Mouse (Mus musculus): ENCODE data around the gene Rfx8. TPM values are rescaled to one million over a fixed set of nuclear protein-coding genes. Genes with fewer than 3 reads are reported as not detected.

Gene Rfx8
- total and polyA plus RNA-seq, 3 experiments: not detected

DNA sequence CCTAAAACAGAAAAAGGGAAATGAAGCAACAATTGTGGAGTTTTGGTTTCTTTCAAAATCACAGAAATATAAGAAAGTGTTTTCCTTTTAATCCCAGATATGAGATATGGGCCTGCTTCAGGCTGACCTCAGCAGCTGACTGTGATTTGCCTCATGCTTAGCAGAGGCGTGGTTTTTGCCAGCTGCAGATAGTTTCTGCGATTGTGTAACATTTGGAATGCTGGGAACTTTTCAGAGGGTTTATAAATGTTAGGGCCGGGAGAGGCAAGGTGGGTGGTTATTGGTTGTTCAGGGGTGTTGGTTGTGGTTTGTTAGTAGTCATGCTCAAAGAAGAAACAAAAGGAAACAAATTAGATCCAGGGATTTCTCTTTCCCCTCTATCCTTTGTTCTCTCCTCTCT, 47.2 kb upstream of the Rfx8 start:
- H3K27me3 ChIP-seq (ENCODE audit: control insufficient read depth in 1 of 2, insufficient read depth in 2 of 2, low read length in 2 of 2): no peaks in the 10 kb centered on the region
- no peak for DNase-seq (ENCODE audit: low read depth, low spot score)
- no peak overlapping the region for H3K27ac ChIP-seq (ENCODE audit: control insufficient read depth, low read depth, low read length)
- no peak for TF ChIP-seq MXI1 (IDR thresholded peaks at IDR 0.05; ENCODE audit: low read depth, low read length)
- no peak for TF ChIP-seq POLR2AphosphoS2 (IDR thresholded peaks at IDR 0.05; ENCODE audit: low read length)
- TF ChIP-seq ETS1 (IDR thresholded peaks at IDR 0.05; ENCODE audit: low read depth, low read length): no peak
- TF ChIP-seq JUND (IDR thresholded peaks at IDR 0.05; ENCODE audit: low read depth, low read length): no peak
- TF ChIP-seq HCFC1 (IDR thresholded peaks at IDR 0.05; ENCODE audit: low read depth, low read length): no peak
- TF ChIP-seq MAFK (IDR thresholded peaks at IDR 0.05; ENCODE audit: borderline replicate concordance, low read depth, low read length): no peak
- TF ChIP-seq MYC (IDR thresholded peaks at IDR 0.05; ENCODE audit: low read depth, low read length): no peak
- TF ChIP-seq SIN3A (IDR thresholded peaks at IDR 0.05; ENCODE audit: low read length): no peak
- no peak for TF ChIP-seq ZMIZ1 (IDR thresholded peaks at IDR 0.05; ENCODE audit: low read depth, low read length)
- TF ChIP-seq TCF12 (IDR thresholded peaks at IDR 0.05; ENCODE audit: low read depth, low read length): no peak
- TF ChIP-seq NRF1 (IDR thresholded peaks at IDR 0.05; ENCODE audit: insufficient read depth, low read depth, low read length, poor library complexity, severe bottlenecking): no peak
- no peak for TF ChIP-seq RCOR1 (IDR thresholded peaks at IDR 0.05; ENCODE audit: low read depth, low read length)
- no peak for TF ChIP-seq EP300 (IDR thresholded peaks at IDR 0.05; ENCODE audit: low read depth in 1 of 2, low read length in 2 of 2)
- TF ChIP-seq SMC3 (IDR thresholded peaks at IDR 0.05; ENCODE audit: low read depth, low read length): no peak
- TF ChIP-seq ZC3H11A (IDR thresholded peaks at IDR 0.05; ENCODE audit: low read depth, low read length): no peak
- no peak for TF ChIP-seq POLR2A (IDR thresholded peaks at IDR 0.05; ENCODE audit: control insufficient read depth in 1 of 2, insufficient read depth in 1 of 2, low read depth in 1 of 2, low read length in 2 of 2, poor library complexity in 1 of 2)
- no peak for TF ChIP-seq E2F4 (IDR thresholded peaks at IDR 0.05; ENCODE audit: borderline replicate concordance, low read depth, low read length)
- no peak for TF ChIP-seq NELFE (IDR thresholded peaks at IDR 0.05; ENCODE audit: low read depth, low read length)
- no peak for TF ChIP-seq ZKSCAN1 (IDR thresholded peaks at IDR 0.05; ENCODE audit: low read depth, low read length)
- H3K36me3 ChIP-seq (ENCODE audit: control insufficient read depth in 1 of 2, insufficient read depth in 2 of 2, low read length in 2 of 2): no peaks in the 10 kb centered on the region
- no peak overlapping the region for H3K4me3 ChIP-seq (ENCODE audit: control insufficient read depth in 1 of 2, insufficient read depth in 1 of 2, low read depth in 2 of 2, low read length in 2 of 2)
- no peak overlapping the region for H3K9ac ChIP-seq (ENCODE audit: control insufficient read depth, low read depth, low read length, poor library complexity, severe bottlenecking)
- no peaks in the 10 kb centered on the region for H3K9me3 ChIP-seq (replicated peaks; ENCODE audit: insufficient read depth, low read length)
- no peaks in the 10 kb centered on the region for H3K79me2 ChIP-seq (ENCODE audit: control insufficient read depth, insufficient read depth, low read length, poor library complexity)
- no peaks in the 10 kb centered on the region for H3K4me1 ChIP-seq (ENCODE audit: control insufficient read depth in 1 of 2, insufficient read depth in 2 of 2, low read length in 2 of 2)

DNA sequence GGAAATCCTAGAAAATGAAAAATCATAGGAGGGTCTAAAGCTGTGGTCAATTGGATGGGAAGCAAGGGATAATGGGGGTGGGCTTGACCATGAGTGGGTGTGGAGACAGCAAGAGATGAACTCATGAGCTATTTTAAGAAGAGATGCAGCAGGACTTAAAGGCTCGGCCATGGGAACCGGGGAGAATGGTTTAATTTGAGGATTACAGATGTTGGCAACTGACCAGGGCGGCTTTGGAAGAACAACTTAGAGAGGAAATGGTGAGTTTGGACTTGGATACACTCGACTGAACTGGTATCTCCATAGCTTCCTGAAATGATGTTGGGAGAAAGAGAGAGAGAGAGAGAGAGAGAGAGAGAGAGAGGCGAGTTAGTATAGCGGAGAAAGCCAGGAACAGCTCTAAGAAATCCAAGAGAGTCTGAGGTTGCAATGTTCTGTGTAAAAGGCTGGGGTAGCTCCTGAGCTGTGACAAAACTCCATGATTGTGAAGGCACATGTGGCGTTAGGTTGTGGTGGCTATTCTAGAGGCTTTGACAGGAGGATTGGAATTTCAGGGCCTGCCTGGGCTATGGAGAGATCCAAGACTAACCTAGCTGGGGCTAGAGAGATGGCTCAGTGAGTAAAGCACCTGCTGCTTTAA, 45.2 kb upstream of the Rfx8 start:
- H3K79me2 ChIP-seq (ENCODE audit: control insufficient read depth, insufficient read depth, low read length, poor library complexity): no peaks in the 10 kb centered on the region
- no peak overlapping the region for H3K4me3 ChIP-seq (ENCODE audit: control insufficient read depth in 1 of 2, insufficient read depth in 1 of 2, low read depth in 2 of 2, low read length in 2 of 2)
- no peak for DNase-seq (ENCODE audit: low read depth, low spot score)
- TF ChIP-seq GABPA (IDR thresholded peaks at IDR 0.05; ENCODE audit: low read depth, low read length) (no peak), MEF2A (IDR thresholded peaks at IDR 0.05; ENCODE audit: extremely low read depth, insufficient replicate concordance, low read depth, low read length, poor library complexity, severe bottlenecking) (no peak), SMC3 (IDR thresholded peaks at IDR 0.05; ENCODE audit: low read depth, low read length) (no peak), EP300 (IDR thresholded peaks at IDR 0.05; ENCODE audit: low read depth in 1 of 2, low read length in 2 of 2) (no peak), TAL1 (IDR thresholded peaks at IDR 0.05; ENCODE audit: low read length) (no peak), GATA1 (IDR thresholded peaks at IDR 0.05; ENCODE audit: low read depth, low read length) (no peak)
- H3K9ac ChIP-seq (ENCODE audit: control insufficient read depth, low read depth, low read length, poor library complexity, severe bottlenecking): no peak overlapping the region
- no peaks in the 10 kb centered on the region for H3K36me3 ChIP-seq (ENCODE audit: control insufficient read depth in 1 of 2, insufficient read depth in 2 of 2, low read length in 2 of 2)
- H3K27ac ChIP-seq (ENCODE audit: control insufficient read depth, low read depth, low read length): no peak overlapping the region
- no peaks in the 10 kb centered on the region for H3K9me3 ChIP-seq (replicated peaks; ENCODE audit: insufficient read depth, low read length)
- H3K27me3 ChIP-seq (ENCODE audit: control insufficient read depth in 1 of 2, insufficient read depth in 2 of 2, low read length in 2 of 2): no peaks in the 10 kb centered on the region
- H3K4me1 ChIP-seq (ENCODE audit: control insufficient read depth in 1 of 2, insufficient read depth in 2 of 2, low read length in 2 of 2): no peaks in the 10 kb centered on the region
